Mouse (Mus musculus) midbrain, embryonic 13.5 days (tissue): ENCODE measurements at regions not wholly inside any gene's neighbourhood (a gene's known extent, or its start where the extent isn't known, plus 50 kb on each side); places are given as distances from the start of the nearest gene placed in this dataset.

Experiments
- ATAC-seq: fragments of 200-750 bp; cut with Nextera tagmentation; 2 replicates; pipeline ENCODE4 v1.8.0; 2017; ENCODE audit warnings: mild to moderate bottlenecking, moderate TSS enrichment, moderate library complexity
- H3K27ac ChIP-seq: fragments of 300-500 bp; sonication (generic); 2 replicates; pipeline ENCODE4 v1.5.1; 2015; ENCODE audit warnings: inconsistent platforms, mild to moderate bottlenecking, moderate library complexity
- H3K27me3 ChIP-seq: fragments of 300-500 bp; sonication (generic); 2 replicates; pipeline ENCODE4 v1.6.1; 2015; ENCODE audit warnings: mild to moderate bottlenecking, inconsistent platforms
- H3K36me3 ChIP-seq: fragments of 300-500 bp; sonication (generic); 2 replicates; pipeline ENCODE4 v1.6.1; 2015; ENCODE audit warnings: mild to moderate bottlenecking, inconsistent platforms
- H3K4me1 ChIP-seq: fragments of 300-500 bp; sonication (generic); replicated peaks from 2 replicates; pipeline ENCODE4 v1.6.1; 2015; ENCODE audit warnings: inconsistent platforms
- H3K4me2 ChIP-seq: fragments of 300-500 bp; sonication (generic); replicated peaks from 2 replicates; pipeline ENCODE4 v1.6.1; 2015; ENCODE audit warnings: moderate library complexity, mild to moderate bottlenecking, inconsistent platforms
- H3K4me3 ChIP-seq: fragments of 300-500 bp; sonication (generic); replicated peaks from 2 replicates; pipeline ENCODE4 v1.5.1; 2015; ENCODE audit warnings: mild to moderate bottlenecking, inconsistent platforms
- H3K9ac ChIP-seq: fragments of 300-500 bp; sonication (generic); replicated peaks from 2 replicates; pipeline ENCODE4 v1.6.1; 2015; ENCODE audit warnings: mild to moderate bottlenecking, inconsistent platforms
- H3K9me3 ChIP-seq: fragments of 300-500 bp; sonication (generic); 2 replicates; pipeline ENCODE4 v1.6.1; 2016; ENCODE audit warnings: mild to moderate bottlenecking, inconsistent platforms
- WGBS: fragments of 180-500 bp; shearing (Covaris S2); methylation state at CpG from one replicate; pipeline ENCODE4 v1.1.7; 2015; 5-methylcytosine and 5-hydroxymethylcytosine counted together

- 68% methylated on average over 6 of the region's 6 CpGs for WGBS
- no peaks in the 10 kb centered on the region for H3K9me3 ChIP-seq
- H3K27me3 ChIP-seq, result no peaks in the 10 kb centered on the region
- no peaks in the 10 kb centered on the region for H3K4me1 ChIP-seq
- no peaks in the 10 kb centered on the region for H3K36me3 ChIP-seq
- H3K4me2 ChIP-seq, result no peak overlapping the region
- no peak overlapping the region for H3K9ac ChIP-seq
- H3K4me3 ChIP-seq, result no peak overlapping the region
- no peak overlapping the region for H3K27ac ChIP-seq
- no peak for ATAC-seq
Observed at GRCm38 (mm10) chr14:58174512-58174911, 104.2 kb downstream of the Fgf9 start.

DNA sequence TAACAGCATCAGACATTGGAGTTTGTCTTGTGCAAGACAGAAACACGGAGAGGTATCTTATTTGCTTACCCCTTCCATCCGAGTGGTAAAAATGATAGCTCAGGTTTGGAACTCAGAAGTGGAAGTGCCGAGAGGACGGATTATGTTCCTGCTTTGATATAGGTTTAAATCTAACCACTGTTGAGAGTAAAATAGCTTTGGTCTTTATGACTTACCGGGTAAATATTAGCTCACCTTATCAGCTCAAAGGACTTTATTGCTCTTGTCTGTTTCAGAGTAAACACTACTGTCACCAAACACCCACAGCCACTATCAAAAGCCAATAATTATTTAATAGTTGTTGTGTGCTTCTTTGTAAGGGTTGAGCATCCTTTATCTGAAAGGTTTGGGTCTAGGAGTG is 98.6 kb downstream of the Fgf9 start:
- Histone ChIP-seq H3K9ac (no peak overlapping the region), H3K27me3 (no peaks in the 10 kb centered on the region), H3K4me1 (no peaks in the 10 kb centered on the region), H3K27ac (no peak overlapping the region), H3K4me2 (no peak overlapping the region), H3K36me3 (no peaks in the 10 kb centered on the region), H3K9me3 (no peaks in the 10 kb centered on the region), H3K4me3 (no peak overlapping the region)
- WGBS, result 91% methylated on average over 5 of the region's 5 CpGs
- ATAC-seq, result no peak
